Mouse (Mus musculus): ENCODE data around the gene Rad50. TPM values are rescaled to one million over a fixed set of nuclear protein-coding genes. Genes with fewer than 3 reads are reported as not detected.

Rad50 gene
- polyA plus RNA-seq, 1 experiment from 2014 or later = 28.1 TPM

DNA sequence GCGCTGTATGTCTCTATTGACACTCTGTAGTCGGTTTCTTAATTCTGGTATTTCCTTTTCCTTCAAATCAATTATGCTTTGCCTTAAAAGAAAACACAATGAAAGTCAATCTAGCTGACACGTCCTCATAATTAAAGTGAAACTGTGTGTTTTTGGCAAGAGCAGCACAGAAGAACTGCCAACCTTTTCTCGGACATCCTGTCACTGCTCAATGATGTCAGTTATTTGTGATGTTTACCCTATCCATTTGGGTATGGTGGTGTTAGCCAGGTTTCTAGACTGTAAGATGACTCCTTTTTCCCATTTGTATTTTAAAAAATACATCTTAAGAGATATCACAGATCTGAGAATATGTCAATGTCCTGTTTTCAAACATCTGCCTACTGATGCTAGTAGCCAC is 27.0 kb downstream of the Rad50 start:
- H3K4me3 ChIP-seq = no peak overlapping the region
- no peaks in the 10 kb centered on the region for H3K4me1 ChIP-seq
- peaks cover 82% of the 10 kb centered on the region for H3K36me3 ChIP-seq
- H3K27ac ChIP-seq = no peak overlapping the region
- WGBS = 91% methylated on average over 4 of the region's 4 CpGs
- no peaks in the 10 kb centered on the region for H3K9me3 ChIP-seq (replicated peaks)
- no peak for DNase-seq (ENCODE audit: low spot score)
- H3K27me3 ChIP-seq (ENCODE audit: low read depth, poor library complexity, severe bottlenecking) = no peaks in the 10 kb centered on the region

DNA sequence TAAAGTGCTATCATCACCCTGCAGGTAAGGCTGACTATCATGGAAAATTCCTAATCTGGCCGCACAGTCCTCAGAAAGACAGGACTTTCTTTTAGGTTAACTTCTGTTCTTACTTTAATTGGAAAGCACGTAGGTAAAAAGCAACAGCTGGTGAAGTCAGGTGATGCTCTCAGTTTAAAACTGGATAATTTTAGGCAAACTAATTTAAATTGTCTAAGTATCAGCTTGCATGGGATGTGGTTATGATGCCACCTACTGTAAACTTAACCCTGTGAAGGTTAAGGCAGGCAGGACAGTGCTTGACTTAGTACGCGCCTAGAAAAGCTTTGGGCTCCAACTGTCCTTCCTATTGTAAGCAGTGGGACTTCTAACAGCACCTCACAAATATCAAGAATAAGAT is 35.7 kb downstream of the Rad50 start:
- H3K27me3 ChIP-seq (ENCODE audit: low read depth, poor library complexity, severe bottlenecking) = no peaks in the 10 kb centered on the region
- H3K27ac ChIP-seq = no peak overlapping the region
- no peak overlapping the region for H3K4me3 ChIP-seq
- H3K36me3 ChIP-seq = peaks cover 92% of the 10 kb centered on the region
- 96% methylated on average over 4 of the region's 4 CpGs for WGBS
- H3K9me3 ChIP-seq (replicated peaks) = no peaks in the 10 kb centered on the region
- no peak for DNase-seq (ENCODE audit: low spot score)
- H3K4me1 ChIP-seq = no peaks in the 10 kb centered on the region

DNA sequence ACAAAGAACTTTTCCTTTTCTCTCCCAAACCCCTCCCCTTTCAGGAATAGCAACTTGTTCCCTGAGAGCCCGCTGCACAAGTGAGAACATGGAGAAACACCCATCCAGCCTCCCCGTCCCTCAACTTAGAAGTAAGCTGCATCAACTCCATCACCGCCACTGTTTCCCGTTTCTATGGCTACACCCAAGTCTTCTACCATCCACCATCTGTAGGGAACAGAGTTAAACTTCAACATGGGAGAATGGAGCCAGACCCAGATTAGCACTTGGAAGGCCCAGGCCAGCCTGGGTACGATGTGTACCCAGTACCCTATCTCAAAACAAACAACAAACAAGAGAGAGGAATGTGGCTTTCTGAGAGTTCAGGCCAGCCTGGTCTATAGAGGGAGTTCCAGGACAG is 43.0 kb downstream of the Rad50 start:
- Histone ChIP-seq H3K9me3 (replicated peaks) (no peaks in the 10 kb centered on the region), H3K4me1 (peaks cover 2% of the 10 kb centered on the region; the same call in 1 of the 2 replicates), H3K27me3 (ENCODE audit: low read depth, poor library complexity, severe bottlenecking) (no peaks in the 10 kb centered on the region), H3K36me3 (peaks cover 41% of the 10 kb centered on the region), H3K27ac (no peak overlapping the region), H3K4me3 (no peak overlapping the region)
- no peak for DNase-seq (ENCODE audit: low spot score)
- WGBS = 91% methylated on average over 5 of the region's 5 CpGs

DNA sequence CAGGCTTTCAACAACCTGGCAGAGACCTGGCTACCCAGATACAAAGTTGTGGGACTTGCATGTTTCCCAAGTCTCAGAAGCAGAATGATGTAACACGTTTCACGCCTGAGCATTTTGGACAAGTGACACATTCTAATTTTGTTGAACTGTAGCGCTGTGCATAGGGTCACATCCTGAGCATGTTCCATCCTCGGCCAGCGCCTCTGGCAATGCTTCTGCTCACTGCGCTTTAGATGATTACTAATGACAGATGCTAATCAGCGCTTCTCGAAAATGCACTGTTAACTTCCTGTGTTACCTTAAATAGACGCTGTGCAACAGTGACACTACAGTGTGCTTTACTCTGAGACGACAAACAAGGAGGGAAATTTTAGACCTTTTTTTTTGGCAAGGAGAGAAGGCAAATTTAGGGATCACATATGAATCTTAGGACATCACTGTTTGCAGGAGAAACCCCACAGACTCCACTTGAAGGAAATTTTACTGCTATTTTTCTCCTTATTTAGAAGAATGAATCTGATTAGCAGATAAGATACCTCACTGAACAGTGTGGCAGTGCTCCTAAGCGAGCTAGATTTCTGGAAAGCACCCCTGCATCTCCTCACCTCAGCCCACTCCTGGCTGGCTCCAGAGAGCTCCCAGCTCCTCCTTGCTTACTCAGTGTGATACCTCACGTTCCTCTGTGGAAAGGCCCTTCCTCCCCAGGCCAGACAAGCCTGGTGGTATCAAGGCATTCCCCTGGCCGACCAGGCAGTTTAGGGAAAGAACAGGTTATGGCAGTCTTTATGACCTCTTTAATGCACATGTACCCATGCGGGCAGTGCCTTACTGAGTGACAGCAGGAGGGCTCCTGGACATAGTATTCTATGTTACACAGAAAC is 44.1 kb downstream of the Rad50 start:
- Histone ChIP-seq H3K36me3 (peaks cover 32% of the 10 kb centered on the region), H3K4me1 (peaks cover 2% of the 10 kb centered on the region; the same call in 1 of the 2 replicates), H3K4me3 (no peak overlapping the region), H3K27ac (no peak overlapping the region), H3K27me3 (ENCODE audit: low read depth, poor library complexity, severe bottlenecking) (no peaks in the 10 kb centered on the region), H3K9me3 (replicated peaks) (no peaks in the 10 kb centered on the region)
- 83% methylated on average over 14 of the region's 14 CpGs for WGBS
- no peak for DNase-seq (ENCODE audit: low spot score)

DNA sequence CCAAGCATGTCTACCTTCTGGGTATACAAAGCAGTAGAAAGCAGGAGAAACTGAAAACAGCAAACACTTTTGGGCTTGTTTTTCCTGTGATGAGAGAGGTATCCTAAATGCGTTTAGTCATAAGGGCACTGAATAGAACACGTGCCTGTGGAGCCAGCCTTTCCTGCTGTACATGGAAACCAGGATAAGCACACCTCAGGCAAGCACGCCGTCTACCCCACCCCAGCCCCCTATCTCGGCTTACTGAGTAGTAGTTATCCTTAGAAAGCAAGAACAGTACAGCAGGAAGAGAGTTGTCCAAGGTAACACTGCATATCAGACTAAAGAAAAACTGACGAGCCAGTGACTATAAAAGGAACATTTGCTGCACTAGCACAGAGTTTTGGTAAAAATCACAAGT is 49.3 kb downstream of the Rad50 start:
- no peak overlapping the region for H3K4me3 ChIP-seq
- H3K36me3 ChIP-seq = peaks cover 25% of the 10 kb centered on the region
- H3K27me3 ChIP-seq (ENCODE audit: low read depth, poor library complexity, severe bottlenecking) = no peaks in the 10 kb centered on the region
- no peaks in the 10 kb centered on the region for H3K4me1 ChIP-seq
- WGBS = 92% methylated on average over 6 of the region's 6 CpGs
- H3K9me3 ChIP-seq (replicated peaks) = no peaks in the 10 kb centered on the region
- no peak for DNase-seq (ENCODE audit: low spot score)
- H3K27ac ChIP-seq = no peak overlapping the region

DNA sequence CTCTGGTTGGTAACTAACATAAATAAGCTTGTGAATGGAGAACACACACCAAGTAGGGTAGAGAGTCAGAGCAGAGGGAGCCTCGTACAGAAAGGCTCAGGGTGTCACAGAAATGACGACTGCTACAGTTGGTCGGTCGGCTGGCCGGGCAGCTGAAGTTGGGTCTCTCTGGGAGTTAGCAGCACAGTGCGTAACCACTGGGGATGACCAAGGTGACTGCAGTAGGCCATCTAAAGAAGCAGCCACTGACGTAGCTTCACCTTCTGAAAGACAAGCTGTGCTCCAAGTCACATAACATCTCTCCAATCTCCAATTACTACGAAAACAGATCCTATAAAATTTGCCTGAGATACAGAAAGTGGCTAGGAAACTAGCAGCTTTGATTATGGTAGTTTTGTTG is 49.7 kb downstream of the Rad50 start:
- Histone ChIP-seq H3K27ac (no peak overlapping the region), H3K36me3 (peaks cover 28% of the 10 kb centered on the region), H3K4me1 (no peaks in the 10 kb centered on the region), H3K4me3 (no peak overlapping the region), H3K9me3 (replicated peaks) (no peaks in the 10 kb centered on the region), H3K27me3 (ENCODE audit: low read depth, poor library complexity, severe bottlenecking) (no peaks in the 10 kb centered on the region)
- no peak for DNase-seq (ENCODE audit: low spot score)
- 92% methylated on average over 8 of the region's 8 CpGs for WGBS

DNA sequence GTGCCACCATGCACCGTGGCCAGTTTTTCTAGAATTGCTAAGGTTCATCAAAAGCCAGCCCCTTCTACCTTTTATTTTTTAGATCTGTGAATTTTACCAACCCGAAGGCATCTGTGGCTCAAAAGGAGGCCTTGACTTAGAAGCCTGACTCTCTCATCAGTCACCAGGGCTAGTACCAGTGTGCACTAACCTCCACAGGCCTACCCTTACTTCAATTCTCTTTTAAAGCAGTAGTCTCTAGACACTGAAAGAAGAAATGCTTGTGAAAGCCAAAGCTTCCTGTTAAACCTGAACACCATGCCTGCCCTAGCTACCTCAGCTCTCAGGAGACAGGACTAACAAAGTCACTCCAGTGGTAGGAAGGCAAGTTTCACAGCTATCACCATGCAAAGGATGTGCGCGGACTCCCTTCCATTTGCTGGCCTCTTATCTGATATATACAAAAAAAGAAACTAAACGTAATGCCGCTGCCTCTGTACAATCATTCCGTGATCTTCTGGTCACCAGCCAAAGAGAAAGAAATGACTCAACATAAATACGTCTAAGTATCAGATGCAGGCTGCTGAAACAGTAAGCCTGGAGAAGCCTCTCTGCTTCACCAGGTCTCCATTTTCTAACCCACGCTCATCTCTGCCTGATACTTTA is 50.4 kb downstream of the Rad50 start:
- Histone ChIP-seq H3K9me3 (replicated peaks) (no peaks in the 10 kb centered on the region), H3K4me1 (no peaks in the 10 kb centered on the region), H3K36me3 (peaks cover 36% of the 10 kb centered on the region), H3K4me3 (no peak overlapping the region), H3K27ac (no peak overlapping the region), H3K27me3 (ENCODE audit: low read depth, poor library complexity, severe bottlenecking) (no peaks in the 10 kb centered on the region)
- 96% methylated on average over 9 of the region's 9 CpGs for WGBS
- DNase-seq (ENCODE audit: low spot score) = no peak

DNA sequence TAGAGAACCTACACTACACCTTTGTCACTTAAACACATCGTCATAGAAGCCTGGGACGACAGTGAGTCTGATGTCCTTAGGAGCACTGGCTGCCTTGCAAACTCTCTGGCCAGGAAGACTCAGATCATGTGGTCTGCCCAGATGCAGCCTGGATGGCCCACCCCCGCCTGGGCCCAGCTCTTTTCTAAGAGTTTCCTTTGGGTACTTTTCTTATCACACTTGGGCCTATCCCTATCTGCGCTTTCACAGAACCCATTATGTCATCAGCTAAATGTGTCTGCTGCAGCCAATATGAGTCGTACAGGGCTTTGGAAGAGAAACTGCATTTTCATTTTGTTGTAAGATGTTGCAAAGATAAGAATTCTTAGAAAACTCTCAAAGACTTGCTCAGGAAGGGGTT is 52.1 kb downstream of the Rad50 start:
- H3K36me3 ChIP-seq = peaks cover 52% of the 10 kb centered on the region
- H3K4me1 ChIP-seq = no peaks in the 10 kb centered on the region
- no peak overlapping the region for H3K4me3 ChIP-seq
- WGBS = 88% methylated on average over 5 of the region's 5 CpGs
- no peaks in the 10 kb centered on the region for H3K9me3 ChIP-seq (replicated peaks)
- no peak for DNase-seq (ENCODE audit: low spot score)
- H3K27ac ChIP-seq = no peak overlapping the region
- H3K27me3 ChIP-seq (ENCODE audit: low read depth, poor library complexity, severe bottlenecking) = no peaks in the 10 kb centered on the region

DNA sequence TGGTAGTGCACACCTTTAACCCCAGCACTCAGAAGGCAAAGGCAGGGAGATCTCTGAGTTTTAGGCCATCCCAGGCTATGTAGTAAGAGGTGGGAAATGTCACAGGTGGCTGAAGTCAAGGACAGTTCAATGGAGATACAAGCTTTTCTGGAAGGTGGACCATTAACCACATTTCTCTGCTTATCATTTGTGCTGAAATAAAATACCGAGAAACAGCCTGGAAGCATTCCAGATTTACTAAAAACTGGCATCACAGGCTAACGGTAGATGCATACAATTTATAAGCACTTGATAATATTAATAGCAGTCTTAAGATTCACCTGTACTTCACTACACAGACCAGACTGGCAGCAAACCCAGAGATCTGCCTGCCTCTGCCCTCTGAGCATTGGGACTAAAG is 54.7 kb downstream of the Rad50 start:
- no peaks in the 10 kb centered on the region for H3K4me1 ChIP-seq
- H3K36me3 ChIP-seq = peaks cover 65% of the 10 kb centered on the region
- H3K4me3 ChIP-seq = no peak overlapping the region
- WGBS = 96% methylated on average over 2 of the region's 2 CpGs
- no peak for DNase-seq (ENCODE audit: low spot score)
- H3K27me3 ChIP-seq (ENCODE audit: low read depth, poor library complexity, severe bottlenecking) = no peaks in the 10 kb centered on the region
- H3K27ac ChIP-seq = no peak overlapping the region
- no peaks in the 10 kb centered on the region for H3K9me3 ChIP-seq (replicated peaks)

DNA sequence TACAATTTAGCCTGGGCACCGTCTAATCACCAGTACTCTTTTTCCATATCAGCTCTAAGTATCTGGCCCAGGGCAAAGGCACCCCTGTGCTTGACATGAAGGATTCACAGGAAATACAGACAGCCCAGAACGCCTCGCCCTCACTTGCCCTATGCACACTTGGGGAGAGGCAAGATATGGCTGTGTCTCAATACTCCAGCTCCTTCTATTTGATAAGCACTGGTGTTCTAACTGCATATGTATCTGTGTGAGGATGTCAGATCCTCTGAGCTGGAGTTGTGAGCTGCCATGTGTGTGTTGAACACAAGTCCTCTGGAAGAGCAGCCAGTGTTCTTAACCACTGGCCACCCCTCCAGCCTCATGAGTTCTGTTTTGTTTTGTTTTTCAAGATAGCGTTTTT is 55.7 kb downstream of the Rad50 start:
- Histone ChIP-seq H3K27ac (no peak overlapping the region), H3K4me3 (no peak overlapping the region), H3K4me1 (no peaks in the 10 kb centered on the region), H3K27me3 (ENCODE audit: low read depth, poor library complexity, severe bottlenecking) (no peaks in the 10 kb centered on the region), H3K9me3 (replicated peaks) (no peaks in the 10 kb centered on the region), H3K36me3 (peaks cover 65% of the 10 kb centered on the region)
- DNase-seq (ENCODE audit: low spot score) = no peak
- 95% methylated on average over 4 of the region's 4 CpGs for WGBS

DNA sequence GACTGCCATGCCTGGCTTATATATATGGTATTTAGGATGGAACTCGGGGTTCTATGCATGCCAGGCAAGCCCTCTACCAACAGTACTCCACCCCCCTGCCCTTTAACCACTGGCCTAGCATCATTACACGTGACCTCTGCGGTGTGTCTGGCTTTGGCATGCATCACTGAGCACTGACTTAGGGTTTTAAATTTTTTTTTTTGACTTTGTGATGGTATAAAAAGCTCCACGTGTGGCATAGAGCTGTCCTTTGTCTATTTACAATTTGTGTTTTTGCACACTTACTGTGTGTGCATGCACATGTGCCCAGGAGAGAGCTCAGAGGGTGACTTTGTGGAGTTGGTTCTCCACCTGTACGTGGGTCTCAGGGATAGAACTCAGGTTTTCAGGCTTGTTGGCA is 63.1 kb downstream of the Rad50 start:
- Histone ChIP-seq H3K4me1 (peaks cover 4% of the 10 kb centered on the region; the same call in 1 of the 2 replicates), H3K27me3 (ENCODE audit: low read depth, poor library complexity, severe bottlenecking) (no peaks in the 10 kb centered on the region), H3K4me3 (no peak overlapping the region), H3K9me3 (replicated peaks) (no peaks in the 10 kb centered on the region), H3K36me3 (peaks cover 8% of the 10 kb centered on the region), H3K27ac (no peak overlapping the region)
- no peak for DNase-seq (ENCODE audit: low spot score)
- WGBS = 83% methylated on average over 5 of the region's 5 CpGs

DNA sequence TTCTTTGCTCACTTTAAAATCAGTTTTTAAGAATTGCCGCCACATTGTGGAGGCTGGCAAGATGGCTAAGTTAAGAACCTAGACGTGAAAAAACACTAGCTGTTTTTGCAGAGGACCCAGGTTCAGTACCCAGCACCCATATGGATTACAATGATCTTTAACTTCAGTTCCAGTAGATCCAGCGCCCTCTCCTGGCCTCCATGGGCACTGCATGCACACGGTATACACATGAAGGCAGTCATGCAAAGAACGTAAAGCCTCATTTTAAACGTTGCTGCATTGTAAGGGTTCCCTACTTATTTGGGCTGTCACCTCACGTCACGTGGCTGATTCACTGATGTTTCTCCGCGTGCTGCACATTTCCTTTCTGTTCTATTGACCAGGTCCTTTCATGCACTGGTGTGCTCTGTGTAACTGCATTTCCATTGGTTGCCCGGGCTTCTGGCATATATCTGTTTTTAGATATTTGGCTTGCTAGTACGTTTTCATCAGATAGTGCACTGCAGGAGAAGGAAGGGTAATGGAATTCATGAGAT is 64.3 kb downstream of the Rad50 start:
- no peaks in the 10 kb centered on the region for H3K9me3 ChIP-seq (replicated peaks)
- H3K4me1 ChIP-seq = peaks cover 5% of the 10 kb centered on the region
- H3K27ac ChIP-seq = no peak overlapping the region
- no peak overlapping the region for H3K4me3 ChIP-seq
- H3K36me3 ChIP-seq = no peaks in the 10 kb centered on the region
- 83% methylated on average over 12 of the region's 12 CpGs for WGBS
- DNase-seq (ENCODE audit: low spot score) = no peak
- H3K27me3 ChIP-seq (ENCODE audit: low read depth, poor library complexity, severe bottlenecking) = peaks cover 1% of the 10 kb centered on the region

DNA sequence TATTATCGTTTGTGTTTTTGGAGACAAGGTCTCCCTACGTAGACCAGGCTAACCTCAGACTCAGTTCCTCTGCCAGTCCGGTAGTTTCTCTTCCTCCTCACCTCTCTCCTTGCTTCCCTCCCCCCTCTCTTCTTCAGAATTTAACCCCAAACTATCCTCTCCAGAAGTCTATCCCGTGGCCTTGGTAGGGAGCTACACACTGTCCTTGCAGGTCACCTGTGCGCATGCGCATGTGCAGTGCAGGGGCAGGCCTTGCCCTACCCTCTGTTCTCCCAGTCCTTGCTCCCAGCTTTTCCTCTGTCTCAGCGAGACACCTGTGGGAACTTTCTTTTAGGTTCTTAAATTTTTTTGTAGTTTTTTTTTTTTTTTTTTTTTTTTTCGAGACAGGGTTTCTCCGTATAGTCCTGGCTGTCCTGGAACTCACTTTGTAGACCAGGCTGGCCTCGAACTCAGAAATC is 69.3 kb downstream of the Rad50 start:
- 76% methylated on average over 10 of the region's 10 CpGs for WGBS
- no peaks in the 10 kb centered on the region for H3K36me3 ChIP-seq
- H3K27ac ChIP-seq = peak overlapping the region; percentile 64; the same call in 1 of the 2 replicates
- H3K9me3 ChIP-seq (replicated peaks) = no peaks in the 10 kb centered on the region
- peaks cover 32% of the 10 kb centered on the region for H3K4me1 ChIP-seq
- peaks cover 40% of the 10 kb centered on the region for H3K27me3 ChIP-seq (ENCODE audit: low read depth, poor library complexity, severe bottlenecking)
- no peak for DNase-seq (ENCODE audit: low spot score)
- H3K4me3 ChIP-seq = peak overlapping the region; percentile 34; the same call in 1 of the 2 replicates

Measured in limb, embryonic 10.5 days (tissue).